Mouse (Mus musculus) v-Abl transformed pro-B cells (cell line): ENCODE measurements around the gene Dll4.

Experiments
- in situ Hi-C, 2 experiments: fragments of 400-800 bp; cut with MboI; formaldehyde crosslinking; loops; one replicate each; pipeline ENCODE4 v1.15.1; 2025; ENCODE audit not compliant: unreplicated experiment in 2 of 2

The Dll4 gene

GRCm38 (mm10) chr2:119304391-119304790 is 21.2 kb upstream of the Dll4 start:
- in situ Hi-C loops = loop anchor here (5.0 kb wide), 1 partner anchor 33 kb away; no protein-coding TSS in a partner anchor

GRCm38 (mm10) chr2:119304798-119305208 is 20.8 kb upstream of the Dll4 start:
- in situ Hi-C loops = loop anchor here (5.0 kb wide), 1 partner anchor 32 kb away; no protein-coding TSS in a partner anchor

GRCm38 (mm10) chr2:119311544-119311943 is 14.0 kb upstream of the Dll4 start:
- in situ Hi-C loops = no loop called here

- in situ Hi-C loops = no loop called here
These were observed 13.1 kb upstream of the Dll4 start for GRCm38 (mm10) chr2:119312380-119312958.

- in situ Hi-C loops = no loop called here
These were observed 11.7 kb upstream of the Dll4 start for GRCm38 (mm10) chr2:119313780-119314479.

GRCm38 (mm10) chr2:119314742-119315310 is 10.8 kb upstream of the Dll4 start:
- in situ Hi-C loops = no loop called here

GRCm38 (mm10) chr2:119318043-119318710 is 7.4 kb upstream of the Dll4 start:
- in situ Hi-C loops = no loop called here

- in situ Hi-C loops = no loop called here
These were observed 5.0 kb upstream of the Dll4 start for GRCm38 (mm10) chr2:119320571-119320970.

GRCm38 (mm10) chr2:119321771-119322586 is 3.6 kb upstream of the Dll4 start:
- in situ Hi-C loops = no loop called here

GRCm38 (mm10) chr2:119322587-119323300 is 2.8 kb upstream of the Dll4 start:
- in situ Hi-C loops = no loop called here

GRCm38 (mm10) chr2:119323866-119324575 is 1.6 kb upstream of the Dll4 start:
- in situ Hi-C loops = no loop called here

GRCm38 (mm10) chr2:119324576-119325318 is 837 bp upstream of the Dll4 start:
- in situ Hi-C loops = no loop called here

- in situ Hi-C loops = no loop called here
These were observed 847 bp downstream of the Dll4 start for GRCm38 (mm10) chr2:119326161-119327101.

GRCm38 (mm10) chr2:119327102-119327480 is 1.5 kb downstream of the Dll4 start:
- in situ Hi-C loops = no loop called here

- in situ Hi-C loops = no loop called here
These were observed 2.5 kb downstream of the Dll4 start for GRCm38 (mm10) chr2:119327942-119328526.

GRCm38 (mm10) chr2:119328546-119328945 is 3.0 kb downstream of the Dll4 start:
- in situ Hi-C loops = no loop called here

GRCm38 (mm10) chr2:119329123-119329817 is 3.7 kb downstream of the Dll4 start:
- in situ Hi-C loops = no loop called here
